Comparison of ENCODE assay signal across 8 mouse cellular contexts in genomic region chr17:68273527-68273926, GRCm38 (mm10). TPM values are rescaled to one million over a fixed set of nuclear protein-coding genes. Genes with fewer than 3 reads are reported as not detected.
DNase-seq lines count a peak whose midpoint lies in the region; ATAC-seq and TF ChIP-seq lines count a peak whose summit lies in the region.

Gene L3mbtl4, plus strand, starts transcription at chr17:68273797.

- peak within 1 kb of the TSS; percentile 33 for H3K4me3 ChIP-seq in cortical plate, adult 2 months (ENCODE audit: insufficient read depth, low read length)
- peak within 1 kb of the TSS; percentile 67 for H3K4me3 ChIP-seq in hindbrain, embryonic 10.5 days
- peak within 1 kb of the TSS; percentile 49 for H3K4me3 ChIP-seq in neural tube, embryonic 11.5 days (ENCODE audit: low read depth, low read length)

- DNase-seq in ovary, postnatal 36 days (ENCODE audit: low spot score): peak; percentile 19
- DNase-seq in ovary, postnatal 10 days (ENCODE audit: low spot score): no peak
- peak; percentile 49 for DNase-seq in hindbrain, embryonic 10.5 days (ENCODE audit: low spot score)
- DNase-seq in left cerebral cortex, postnatal 4 days: peak; percentile 69
- peak; percentile 49 for DNase-seq in neural tube, embryonic 11.5 days (ENCODE audit: low spot score)
- no peak for DNase-seq in spleen, adult 18-20 months
- DNase-seq in urinary bladder, postnatal 36 days (ENCODE audit: low spot score in 2 of 2): no peak

- no peaks in the 10 kb centered on the region for H3K4me1 ChIP-seq in cortical plate, adult 2 months (ENCODE audit: control insufficient read depth, insufficient read depth, low read length)
- peaks cover 9% of the 10 kb centered on the region for H3K4me1 ChIP-seq in hindbrain, embryonic 10.5 days (replicated peaks)
- H3K4me1 ChIP-seq in neural tube, embryonic 11.5 days (ENCODE audit: control insufficient read depth, insufficient read depth, low read length): no peaks in the 10 kb centered on the region

- peaks cover 37% of the 10 kb centered on the region for H3K27me3 ChIP-seq in hindbrain, embryonic 10.5 days (ENCODE audit: insufficient read depth, poor library complexity, severe bottlenecking)
- 0 out of 2 replicates have a peak, but pooled peaks cover 2% of the 10 kb centered on the region for H3K27me3 ChIP-seq in neural tube, embryonic 11.5 days (ENCODE audit: control insufficient read depth, insufficient read depth, low read length)

- TF ChIP-seq CTCF in cortical plate, adult 2 months (IDR thresholded peaks at IDR 0.05; ENCODE audit: extremely low read depth, insufficient read depth, low read length): no peak

- peak within 1 kb of the TSS; percentile 96 for H3K4me2 ChIP-seq in neural tube, embryonic 11.5 days (ENCODE audit: low read depth)

- no peaks in the 10 kb centered on the region for H3K9me3 ChIP-seq in hindbrain, embryonic 10.5 days
- no peaks in the 10 kb centered on the region for H3K9me3 ChIP-seq in neural tube, embryonic 11.5 days (ENCODE audit: control insufficient read depth, low read length)

- intact Hi-C loops in left cerebral cortex, postnatal 4 days (cut with DNase I): no loop called here

- WGBS in hindbrain, embryonic 10.5 days: under 1% methylated on average over 29 of the region's 29 CpGs
- 2% methylated on average over 29 of the region's 29 CpGs for WGBS in neural tube, embryonic 11.5 days

- no peak for TF ChIP-seq POLR2A in cortical plate, adult 2 months (IDR thresholded peaks at IDR 0.05; ENCODE audit: extremely low read depth, insufficient read depth, low read length)

- peak; percentile 80 for ATAC-seq in neural tube, embryonic 11.5 days (ENCODE audit: insufficient read depth, low FRiP score, low TSS enrichment)

- H3K36me3 ChIP-seq in hindbrain, embryonic 10.5 days: no peaks in the 10 kb centered on the region
- H3K36me3 ChIP-seq in neural tube, embryonic 11.5 days (ENCODE audit: control insufficient read depth, insufficient read depth, low read length): no peaks in the 10 kb centered on the region

- H3K27ac ChIP-seq in cortical plate, adult 2 months (ENCODE audit: insufficient read depth, low read length): no peak within 1 kb of the TSS
- peak within 1 kb of the TSS; percentile 60; the same call in 1 of the 2 replicates for H3K27ac ChIP-seq in hindbrain, embryonic 10.5 days
- H3K27ac ChIP-seq in neural tube, embryonic 11.5 days (ENCODE audit: low read depth, low read length): no peak within 1 kb of the TSS

- H3K9ac ChIP-seq in neural tube, embryonic 11.5 days (ENCODE audit: low read length): peak within 1 kb of the TSS; percentile 48

RNA-seq across cellular contexts. Expression of gene L3mbtl4, which starts in this region (rescaled TPM):
- polyA plus RNA-seq in cortical plate, adult 2 months (2012; rRNA removed): 0.90 and 1.0 TPM in 2 replicates
- not detected in 2 replicates for polyA plus RNA-seq in hindbrain, embryonic 10.5 days (2016; fragmentation: Nextera tagmentation; extraction: Ambion mirVana)
- total RNA-seq in left cerebral cortex, postnatal 4 days (2021): 10 to 100 TPM in 1 of 2 experiments, 1 to 10 TPM in 1; 9.2 to 10.8 TPM
- polyA plus RNA-seq in neural tube, embryonic 11.5 days (2014; fragmentation: Nextera tagmentation; extraction: Ambion mirVana): 0.25 TPM in 1 of 2 replicates, not detected in the other

Comparison
In these comparisons a context has a peak if more than half of its experiments do, and no peak if none do; other contexts are left out.
1. DNase-seq: peak in ovary, postnatal 36 days (single experiment) and left cerebral cortex, postnatal 4 days (single experiment); none in ovary, postnatal 10 days (single experiment), spleen, adult 18-20 months (0 of 2) and urinary bladder, postnatal 36 days (0 of 2).
2. Peak in DNase-seq, H3K4me3 ChIP-seq and H3K27ac ChIP-seq in hindbrain, embryonic 10.5 days; RNA of the gene not detected or under 1 TPM.
3. Peak in DNase-seq, ATAC-seq, H3K4me3 ChIP-seq, H3K9ac ChIP-seq and H3K4me2 ChIP-seq in neural tube, embryonic 11.5 days; RNA of the gene not detected or under 1 TPM.
4. Peak in every context shown above with its lines, with median percentiles within 50 percentile points of each other: H3K4me3 ChIP-seq.